Mouse (Mus musculus) MEL (cell line): Measurements from ENCODE around the gene Hoga1. TPM values are rescaled to one million over a fixed set of nuclear protein-coding genes. Genes with fewer than 3 reads are reported as not detected.

ENCODE experiments used
- DNase-seq: peaks from one replicate; pipeline ENCODE4 v3.0.0; 2011; ENCODE audit warnings: low read depth, low spot score
- H3K27ac ChIP-seq: 2 replicates; pipeline ENCODE4 v1.5.1; 2012; ENCODE audit warnings: low read depth, mild to moderate bottlenecking, control low read depth, low read length, moderate library complexity; ENCODE audit not compliant: control insufficient read depth
- H3K27me3 ChIP-seq, 2 experiments: fragments of 150-350 bp in 1 of 2; sonication (generic) in 1 of 2; 2 replicates each; pipeline ENCODE4 v1.6.1; 2012; ENCODE audit warnings: low read length in 2 of 2, mild to moderate bottlenecking in 2 of 2, improper control_type of control experiment in 1 of 2, moderate library complexity in 1 of 2; ENCODE audit not compliant: insufficient read depth in 2 of 2, control insufficient read depth in 1 of 2
- H3K36me3 ChIP-seq, 2 experiments: 2 replicates each; pipeline ENCODE4 v1.6.1; 2012 to 2014; ENCODE audit warnings: low read length in 2 of 2, improper control_type of control experiment in 1 of 2, inconsistent platforms in 1 of 2, mild to moderate bottlenecking in 1 of 2; ENCODE audit not compliant: insufficient read depth in 2 of 2, control insufficient read depth in 1 of 2
- H3K4me1 ChIP-seq, 2 experiments: fragments of 150-350 bp in 1 of 2; sonication (generic) in 1 of 2; 2 replicates each; pipeline ENCODE4 v1.6.1; 2012; ENCODE audit warnings: low read length in 2 of 2, improper control_type of control experiment in 1 of 2, mild to moderate bottlenecking in 1 of 2; ENCODE audit not compliant: insufficient read depth in 2 of 2, control insufficient read depth in 1 of 2
- H3K4me3 ChIP-seq, 2 experiments: fragments of 150-350 bp in 1 of 2; sonication (generic) in 1 of 2; 2 replicates each; pipeline ENCODE4 v1.5.1; 2012; ENCODE audit warnings: low read depth in 2 of 2, low read length in 2 of 2, mild to moderate bottlenecking in 2 of 2, moderate library complexity in 2 of 2, control low read depth in 1 of 2, improper control_type of control experiment in 1 of 2; ENCODE audit not compliant: control insufficient read depth in 1 of 2, insufficient read depth in 1 of 2
- H3K79me2 ChIP-seq: 2 replicates; pipeline ENCODE4 v1.6.1; 2012; ENCODE audit warnings: mild to moderate bottlenecking, low read length, moderate library complexity; ENCODE audit not compliant: control insufficient read depth, poor library complexity, insufficient read depth
- H3K9ac ChIP-seq: 2 replicates; pipeline ENCODE4 v1.6.1; 2012; ENCODE audit warnings: low read depth, mild to moderate bottlenecking, control low read depth, low read length, moderate library complexity; ENCODE audit not compliant: control insufficient read depth, poor library complexity, severe bottlenecking
- H3K9me3 ChIP-seq: fragments of 150-350 bp; sonication (generic); replicated peaks from 2 replicates; pipeline ENCODE4 v1.6.1; 2012; ENCODE audit warnings: mild to moderate bottlenecking, low read length, improper control_type of control experiment, moderate library complexity; ENCODE audit not compliant: insufficient read depth
- CTCF ChIP-seq, 3 experiments: IDR thresholded peaks in 2 of 3; conservative IDR thresholded peaks in 1 of 3; 2 replicates each; pipeline ENCODE4 v1.5.1; 2011 to 2012; ENCODE audit warnings: low read length in 3 of 3, low read depth in 2 of 3, mild to moderate bottlenecking in 2 of 3, improper control_type of control experiment in 1 of 3, inconsistent platforms in 1 of 3, mixed read lengths in 1 of 3, moderate library complexity in 1 of 3; ENCODE audit not compliant: control insufficient read depth in 1 of 3, insufficient read depth in 1 of 3, poor library complexity in 1 of 3, severe bottlenecking in 1 of 3
- ELF1 ChIP-seq: IDR thresholded peaks from 2 replicates; pipeline ENCODE4 v1.6.1; 2014; ENCODE audit warnings: low read depth, mild to moderate bottlenecking, inconsistent platforms, low read length, improper control_type of control experiment, moderate library complexity
- ETS1 ChIP-seq: IDR thresholded peaks from 2 replicates; pipeline ENCODE4 v1.6.1; 2012; ENCODE audit warnings: low read depth, mild to moderate bottlenecking, inconsistent platforms, low read length, improper control_type of control experiment, moderate library complexity
- GABPA ChIP-seq: IDR thresholded peaks from 2 replicates; pipeline ENCODE4 v1.6.1; 2012; ENCODE audit warnings: low read depth, mild to moderate bottlenecking, inconsistent platforms, low read length, improper control_type of control experiment, moderate library complexity
- GATA1 ChIP-seq: IDR thresholded peaks from 2 replicates; pipeline ENCODE4 v1.6.1; 2011; ENCODE audit warnings: low read depth, low read length, improper control_type of control experiment
- JUND ChIP-seq: IDR thresholded peaks from 2 replicates; pipeline ENCODE4 v1.6.1; 2011; ENCODE audit warnings: low read depth, mild to moderate bottlenecking, improper control_type of control experiment, low read length
- MAZ ChIP-seq: IDR thresholded peaks from 2 replicates; pipeline ENCODE4 v1.6.1; 2012; ENCODE audit warnings: low read depth, mild to moderate bottlenecking, inconsistent platforms, low read length, improper control_type of control experiment
- MEF2A ChIP-seq: IDR thresholded peaks from 2 replicates; pipeline ENCODE4 v1.6.1; 2014; ENCODE audit warnings: low read depth, mild to moderate bottlenecking, inconsistent platforms, low read length, improper control_type of control experiment; ENCODE audit not compliant: poor library complexity, insufficient replicate concordance, severe bottlenecking; ENCODE audit errors: extremely low read depth
- MXI1 ChIP-seq: IDR thresholded peaks from 2 replicates; pipeline ENCODE4 v1.6.1; 2011; ENCODE audit warnings: mild to moderate bottlenecking, low read depth, low read length, improper control_type of control experiment
- MYC ChIP-seq: IDR thresholded peaks from 2 replicates; pipeline ENCODE4 v1.6.1; 2011; ENCODE audit warnings: low read depth, mild to moderate bottlenecking, low read length, improper control_type of control experiment, moderate library complexity
- POLR2A ChIP-seq, 2 experiments: IDR thresholded peaks; 2 replicates each; pipeline ENCODE4 v1.6.1; 2011 to 2012; ENCODE audit warnings: low read length in 2 of 2, mild to moderate bottlenecking in 2 of 2, control low read depth in 1 of 2, improper control_type of control experiment in 1 of 2, low read depth in 1 of 2, moderate library complexity in 1 of 2; ENCODE audit not compliant: control insufficient read depth in 1 of 2, insufficient read depth in 1 of 2, poor library complexity in 1 of 2
- RAD21 ChIP-seq: IDR thresholded peaks from 2 replicates; pipeline ENCODE4 v1.6.1; 2011; ENCODE audit warnings: mild to moderate bottlenecking, low read depth, low read length, improper control_type of control experiment
- RCOR1 ChIP-seq: IDR thresholded peaks from 2 replicates; pipeline ENCODE4 v1.6.1; 2012; ENCODE audit warnings: low read depth, mild to moderate bottlenecking, inconsistent platforms, low read length, improper control_type of control experiment
- SMC3 ChIP-seq: IDR thresholded peaks from 2 replicates; pipeline ENCODE4 v1.6.1; 2011; ENCODE audit warnings: low read depth, low read length, improper control_type of control experiment
- TAL1 ChIP-seq: IDR thresholded peaks from 2 replicates; pipeline ENCODE4 v1.6.1; 2012; ENCODE audit warnings: mild to moderate bottlenecking, inconsistent platforms, low read length, moderate library complexity, mixed read lengths
- TBP ChIP-seq: IDR thresholded peaks from 2 replicates; pipeline ENCODE4 v1.8.0; 2011; ENCODE audit warnings: low read depth, low read length, improper control_type of control experiment
- USF1 ChIP-seq: IDR thresholded peaks from 2 replicates; pipeline ENCODE4 v1.6.1; 2014; ENCODE audit warnings: low read depth, mild to moderate bottlenecking, inconsistent platforms, low read length, improper control_type of control experiment, moderate library complexity
- USF2 ChIP-seq, 2 experiments: IDR thresholded peaks; 2 replicates each; pipeline ENCODE4 v1.6.1; 2011 to 2012; ENCODE audit warnings: improper control_type of control experiment in 2 of 2, low read length in 2 of 2, borderline replicate concordance in 1 of 2, inconsistent platforms in 1 of 2, low read depth in 1 of 2, mild to moderate bottlenecking in 1 of 2; ENCODE audit not compliant: insufficient read depth in 1 of 2
- ZC3H11A ChIP-seq: IDR thresholded peaks from 2 replicates; pipeline ENCODE4 v1.6.1; 2012; ENCODE audit warnings: low read depth, mild to moderate bottlenecking, inconsistent platforms, low read length, improper control_type of control experiment
- ZNF384 ChIP-seq: IDR thresholded peaks from 2 replicates; pipeline ENCODE4 v1.6.1; 2012; ENCODE audit warnings: low read depth, mild to moderate bottlenecking, inconsistent platforms, low read length, improper control_type of control experiment
- polyA plus RNA-seq, 2 experiments: library from polyadenylated mRNA; stranded (reverse) in 1 of 2; unstranded in 1 of 2; fragments of >175 nt in 1 of 2; fragments of >200 nt in 1 of 2; gene quantifications; 2 replicates each; pipeline versions ENCODE4 v1.2.1 to v1.2.4; 2012; ENCODE audit warnings: low replicate concordance in 2 of 2, low read depth in 1 of 2; ENCODE audit not compliant: insufficient read length in 2 of 2, insufficient read depth in 1 of 2, missing spikeins in 1 of 2
- total RNA-seq: library from RNA; depleted of rRNA; stranded (reverse); fragments of 300-350 nt; gene quantifications from 2 replicates; pipeline ENCODE4 v1.2.3, GENCODE M21; 2012

Gene Hoga1
- total and polyA plus RNA-seq, 3 experiments: 0.31 to 0.38 TPM; not detected in 1

GRCm38 (mm10) chr19:42033611-42034010, 11.8 kb upstream of the Hoga1 start:
- H3K4me3 ChIP-seq: no peak overlapping the region
- H3K27me3 ChIP-seq: no peaks in the 10 kb centered on the region; a peak in 1 of 4 replicates
- no peaks in the 10 kb centered on the region for H3K79me2 ChIP-seq
- no peak overlapping the region for H3K27ac ChIP-seq
- DNase-seq: no peak
- no peaks in the 10 kb centered on the region for H3K36me3 ChIP-seq
- H3K9ac ChIP-seq: no peak overlapping the region
- TF ChIP-seq MXI1 (no peak), MYC (no peak), USF2 (IDR thresholded peaks at IDR 0.05; ENCODE audit: borderline replicate concordance in 1 of 2, insufficient read depth in 1 of 2, low read depth in 1 of 2, low read length in 2 of 2) (no peak), RCOR1 (no peak)
- H3K9me3 ChIP-seq: no peaks in the 10 kb centered on the region
- H3K4me1 ChIP-seq: peaks cover 0 to 7% of the 10 kb centered on the region in 2 experiments; a peak in 3 of 4 replicates

- TF ChIP-seq POLR2A (IDR thresholded peaks at IDR 0.05; ENCODE audit: control insufficient read depth in 1 of 2, insufficient read depth in 1 of 2, low read depth in 1 of 2, low read length in 2 of 2, poor library complexity in 1 of 2) (no peak), TBP (no peak), ELF1 (peak; percentile 43; the same call in 1 of the 2 replicates), MAZ (no peak), TAL1 (no peak), SMC3 (no peak), RCOR1 (no peak), ZNF384 (no peak), ETS1 (no peak), USF1 (peak; percentile 36)
- TF ChIP-seq, all 39 proteins: peak for 2
- H3K9ac ChIP-seq: no peak overlapping the region
- no peaks in the 10 kb centered on the region for H3K36me3 ChIP-seq
Observed at GRCm38 (mm10) chr19:42034146-42034775, 11.1 kb upstream of the Hoga1 start.

GRCm38 (mm10) chr19:42034881-42035455, 10.4 kb upstream of the Hoga1 start:
- Histone ChIP-seq H3K4me3 (no peak overlapping the region; a peak in 1 of 4 replicates), H3K79me2 (no peaks in the 10 kb centered on the region), H3K27ac (no peak overlapping the region), H3K27me3 (peaks cover 3 to 4% of the 10 kb centered on the region in 2 experiments; a peak in 3 of 4 replicates), H3K36me3 (no peaks in the 10 kb centered on the region), H3K4me1 (peaks cover 0 to 7% of the 10 kb centered on the region in 2 experiments; a peak in 3 of 4 replicates), H3K9me3 (no peaks in the 10 kb centered on the region), H3K9ac (0 out of 2 replicates have a peak overlapping the region, but pooled peaks have one; percentile 1)
- TF ChIP-seq GABPA (no peak), SMC3 (no peak), ZNF384 (no peak), TBP (no peak), MXI1 (no peak), GATA1 (no peak), RAD21 (no peak), ETS1 (no peak), ZC3H11A (no peak), MEF2A (no peak), CTCF (IDR thresholded peaks at IDR 0.05 in 2 of 3, conservative IDR thresholded peaks at IDR 0.05 in 1 of 3; ENCODE audit: control insufficient read depth in 1 of 3, insufficient read depth in 1 of 3, low read depth in 2 of 3, low read length in 3 of 3, poor library complexity in 1 of 3, severe bottlenecking in 1 of 3) (no peak; a peak in 1 of 6 replicates), JUND (no peak)
- DNase-seq: no peak

More at GRCm38 (mm10) chr19:42034146-42034775, 11.1 kb upstream of the Hoga1 start:
- Histone ChIP-seq H3K79me2 (no peaks in the 10 kb centered on the region), H3K9me3 (no peaks in the 10 kb centered on the region), H3K27ac (0 out of 2 replicates have a peak overlapping the region, but pooled peaks have one; percentile 8), H3K4me1 (peaks cover 0 to 7% of the 10 kb centered on the region in 2 experiments; a peak in 3 of 4 replicates), H3K4me3 (no peak overlapping the region), H3K27me3 (no peaks in the 10 kb centered on the region; a peak in 2 of 4 replicates)
- peak; percentile 49 for DNase-seq
